Mouse (Mus musculus) A20 (cell line): ENCODE data around the gene Ugt1a1.
A peak's percentile ranks its signal among the peaks of the same experiment; 100 is the strongest.
"Not testable (repeated sequence)": the region's sequence is repeated elsewhere in the genome, so short reads cannot be mapped to it uniquely, and the experiment has no call there.

Source experiments
- DNase-seq: peaks from one replicate; pipeline ENCODE4 v3.0.0-alpha.2; 2011; ENCODE audit warnings: low read depth, low spot score

The Ugt1a1 gene

DNA sequence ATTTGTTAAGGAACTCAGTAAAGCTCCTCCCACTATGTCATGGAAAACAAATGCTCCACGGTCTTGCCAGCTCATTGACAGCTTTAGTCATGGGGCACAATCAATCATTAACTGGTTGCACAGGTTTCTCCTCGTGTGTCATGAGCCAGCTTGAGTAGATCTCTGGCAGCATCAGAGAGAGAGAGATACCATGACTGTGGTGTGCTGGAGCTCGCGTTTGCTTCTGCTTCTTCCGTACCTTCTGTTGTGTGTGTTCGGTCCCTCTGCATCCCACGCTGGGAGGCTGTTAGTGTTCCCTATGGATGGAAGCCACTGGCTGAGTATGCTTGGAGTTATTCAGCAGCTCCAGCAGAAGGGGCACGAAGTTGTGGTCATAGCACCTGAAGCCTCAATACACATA is at the start of gene Ugt1a1:
Gene Ugt1a1 (plus strand): TSS at position 148 of the 400 bp plus-strand sequence.
- peak; percentile 13 for DNase-seq

DNA sequence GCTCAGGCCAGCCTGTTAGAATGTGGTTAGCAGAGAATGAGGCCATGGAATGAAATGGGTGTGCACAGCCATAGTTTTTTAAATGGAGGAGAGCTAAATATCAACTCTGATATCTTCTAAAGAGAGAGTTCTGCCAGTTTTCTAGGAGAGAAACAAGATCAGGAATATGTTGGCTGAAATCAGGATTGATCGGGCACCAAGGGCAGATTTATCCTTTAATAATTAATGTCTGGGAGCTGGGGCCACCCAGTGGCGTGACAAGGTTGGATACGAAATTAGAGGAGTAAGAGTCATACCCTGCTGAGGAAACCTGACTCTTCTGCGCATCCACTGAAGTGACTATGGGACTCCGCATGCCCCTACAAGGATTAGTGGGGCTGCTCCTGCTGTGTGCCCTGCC is 46.0 kb upstream of the Ugt1a1 start, which contains the start of gene Ugt1a5:
Gene Ugt1a5 (plus strand): TSS at position 302 of the 400 bp plus-strand sequence.
- DNase-seq: no peak

DNA sequence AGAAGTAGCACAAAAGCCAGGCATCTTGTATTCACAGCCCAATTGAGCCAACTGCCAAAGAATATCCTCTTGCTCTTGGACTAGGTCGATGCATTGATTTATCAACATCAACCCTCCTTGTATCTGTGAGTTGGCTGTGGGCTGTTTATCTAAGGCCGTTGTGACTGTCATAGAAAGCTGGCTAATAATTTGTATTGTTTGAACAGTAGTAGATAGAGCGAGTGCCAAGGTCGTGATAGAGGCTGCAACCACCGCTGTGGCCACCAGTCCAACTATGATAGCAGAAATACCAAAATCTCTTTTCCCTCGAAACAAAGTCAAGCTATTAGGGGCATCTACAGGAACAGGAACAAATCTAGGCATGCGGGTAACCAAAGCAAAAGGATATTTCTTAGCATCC is 39.6 kb upstream of the Ugt1a1 start:
- not testable (repeated sequence) for DNase-seq

DNA sequence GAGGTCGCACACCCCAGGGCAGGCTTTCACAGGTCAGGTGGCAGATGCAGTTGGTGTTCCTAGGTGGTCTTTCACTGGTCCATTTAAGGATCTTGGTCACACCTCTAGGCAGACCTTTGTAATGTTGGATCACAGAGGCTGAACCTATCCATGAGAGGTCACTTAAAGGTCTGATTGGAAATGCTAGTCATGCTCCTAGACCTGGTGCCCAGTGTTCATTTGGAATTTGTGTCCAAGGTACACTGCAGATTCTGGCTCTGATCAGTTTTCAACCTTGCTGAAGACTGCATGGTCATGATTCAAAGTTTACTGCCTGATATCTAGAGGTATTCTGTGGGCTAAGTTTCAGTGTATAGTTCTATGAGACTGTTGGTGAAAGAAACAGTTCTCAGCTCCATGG is 32.1 kb upstream of the Ugt1a1 start:
- no peak for DNase-seq

DNA sequence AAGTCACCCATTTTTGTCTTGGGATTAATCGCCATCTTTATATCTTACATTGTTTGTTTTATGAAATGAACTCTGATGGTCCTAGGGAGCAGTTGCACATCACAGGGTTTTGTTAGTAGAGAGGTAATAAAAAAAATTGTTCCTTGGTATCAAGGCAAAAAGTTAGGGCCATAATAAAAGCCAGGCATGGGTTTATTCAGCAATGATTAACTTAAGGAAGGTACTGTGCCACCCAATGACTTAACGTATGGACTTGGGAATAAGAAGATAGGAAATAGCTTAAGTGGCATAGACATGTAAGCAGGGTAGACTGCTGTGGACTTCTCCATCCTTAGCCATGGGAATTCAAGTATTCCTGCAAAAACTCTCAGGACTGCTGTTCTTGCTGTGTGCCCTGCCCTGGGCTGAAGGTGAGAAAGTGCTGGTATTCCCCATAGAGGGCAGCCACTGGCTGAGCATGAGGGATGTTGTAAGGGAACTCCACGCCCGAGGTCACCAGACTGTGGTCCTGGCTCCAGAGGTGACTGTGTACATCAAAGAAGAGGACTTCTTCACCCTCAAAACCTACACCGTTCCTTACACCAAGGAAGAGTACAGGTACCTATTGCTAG is 25.3 kb upstream of the Ugt1a1 start:
- no peak for DNase-seq

DNA sequence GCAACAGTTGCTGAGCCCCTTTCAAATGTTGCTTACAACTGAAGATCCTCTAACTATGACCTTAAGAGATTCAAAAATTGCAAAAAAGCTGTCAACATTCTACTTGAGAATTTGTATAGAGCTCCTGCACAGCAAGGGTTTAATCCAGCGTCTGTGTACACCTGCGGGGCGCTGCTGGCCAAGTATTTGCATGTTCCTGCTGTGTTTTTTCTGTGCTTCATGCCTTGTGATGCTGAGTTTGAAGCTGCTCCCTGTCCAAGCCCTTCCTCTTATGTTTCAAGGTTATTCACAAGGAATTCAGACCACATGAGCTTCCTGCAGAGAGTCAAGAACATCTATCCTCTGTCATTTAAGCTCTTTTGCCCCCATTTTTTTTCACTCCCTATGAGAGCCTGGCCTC is 19.6 kb upstream of the Ugt1a1 start:
- no peak for DNase-seq

DNA sequence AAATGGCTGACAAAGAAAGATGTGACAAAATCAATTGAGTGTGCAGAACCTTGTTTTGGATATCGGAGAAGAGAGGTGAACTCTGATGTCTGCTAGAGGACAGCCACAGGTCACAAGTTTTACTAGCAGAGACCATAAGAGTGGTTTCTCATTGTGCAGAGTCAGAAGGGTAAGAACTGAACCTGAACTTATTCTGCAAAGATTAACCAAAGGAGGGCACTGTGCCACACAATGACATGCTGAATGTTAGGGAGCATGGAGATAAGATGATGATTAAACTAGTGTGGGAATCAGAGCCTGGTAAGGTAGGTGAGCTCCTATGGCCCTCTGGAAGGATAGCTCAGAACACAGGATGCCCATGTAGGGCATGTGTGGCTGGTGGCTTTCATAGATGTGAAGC is 16.1 kb upstream of the Ugt1a1 start:
- no peak for DNase-seq

DNA sequence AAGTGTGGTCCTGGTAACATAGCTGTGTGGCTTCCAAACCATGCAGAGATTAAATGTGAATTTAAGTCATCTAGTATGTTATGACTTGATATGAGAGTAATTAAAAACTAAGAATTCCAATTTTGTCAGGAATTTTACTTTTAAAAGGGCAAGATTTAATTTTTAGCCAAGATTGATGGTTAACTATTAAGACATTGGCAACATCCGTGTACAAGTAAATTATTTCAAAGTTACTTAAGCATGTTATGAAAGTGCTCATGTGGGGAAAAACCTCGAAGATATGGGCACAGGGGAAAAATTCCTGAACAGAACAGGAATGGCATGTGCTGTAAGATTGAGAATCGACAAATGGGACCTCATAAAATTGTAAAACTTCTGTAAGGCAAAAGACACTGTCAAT is 14.3 kb upstream of the Ugt1a1 start:
- DNase-seq: no peak

DNA sequence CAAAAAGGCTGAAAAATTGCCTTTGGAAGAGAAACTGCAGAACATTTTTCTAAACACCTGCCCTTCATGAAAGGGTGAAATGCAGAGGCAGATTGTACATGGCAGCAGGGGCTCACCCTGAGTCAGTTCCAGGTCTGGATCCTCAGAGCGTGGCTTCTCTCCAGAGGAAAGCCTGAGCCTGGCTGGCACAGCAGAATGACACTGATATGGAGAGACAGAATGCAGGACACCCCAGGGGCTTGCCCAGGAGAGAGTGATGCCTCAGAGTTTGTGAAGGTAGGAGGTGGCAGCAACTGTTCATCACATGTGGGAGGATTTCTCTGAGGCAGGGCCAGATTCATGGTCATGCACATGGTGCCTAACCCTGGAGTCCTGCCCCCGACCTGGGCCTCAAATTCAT is 11.8 kb upstream of the Ugt1a1 start:
- DNase-seq: no peak

DNA sequence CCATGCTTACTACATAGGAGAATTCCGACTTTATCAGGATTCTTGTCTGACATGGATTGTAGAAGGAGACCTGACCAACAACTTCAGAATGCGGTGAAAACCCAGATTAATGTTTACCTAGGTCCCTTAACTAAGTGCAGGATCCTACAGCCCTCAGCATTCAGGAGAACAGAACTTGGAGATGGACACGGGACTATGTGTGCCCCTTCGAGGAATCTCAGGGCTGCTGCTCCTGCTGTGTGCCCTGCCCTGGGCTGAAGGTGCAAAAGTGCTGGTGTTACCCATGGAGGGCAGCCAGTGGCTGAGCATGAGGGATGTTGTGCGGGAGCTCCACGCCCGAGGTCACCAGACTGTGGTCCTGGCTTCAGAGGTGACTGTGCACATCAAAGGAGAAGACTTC is 11.3 kb upstream of the Ugt1a1 start, which contains the start of gene Ugt1a2:
Gene Ugt1a2 (plus strand): TSS at position 146 of the 400 bp plus-strand sequence.
- no peak for DNase-seq

DNA sequence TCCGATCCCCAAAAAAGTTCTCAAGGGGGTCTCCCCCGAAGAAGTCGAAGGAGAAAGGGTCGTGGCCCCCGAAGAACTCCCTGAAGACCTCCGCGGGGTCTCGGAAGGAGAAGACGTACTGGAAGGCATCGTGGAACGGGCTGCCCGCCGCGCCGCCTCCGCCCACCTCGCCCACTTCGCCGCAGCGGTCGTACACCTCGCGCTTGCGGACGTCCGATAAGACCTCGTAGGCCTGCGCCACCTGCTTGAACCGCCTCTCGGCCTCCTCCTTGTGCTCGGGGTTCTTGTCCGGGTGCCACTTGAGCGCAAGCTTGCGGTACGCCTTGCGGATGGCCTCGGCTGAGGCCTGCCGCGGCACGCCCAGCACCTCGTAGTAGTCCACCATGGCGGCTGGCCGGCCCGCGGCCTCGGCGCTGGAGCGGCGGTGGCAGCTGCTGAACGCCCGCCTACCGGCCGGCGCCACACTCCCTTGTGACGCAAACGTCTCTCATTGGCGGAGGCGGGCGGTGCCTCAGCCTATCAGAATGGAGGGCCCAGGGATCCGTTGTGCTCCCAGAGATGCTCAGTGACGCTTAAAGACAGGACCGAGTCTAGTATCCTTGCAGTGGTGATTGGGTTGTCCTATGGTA is 6.4 kb upstream of the Ugt1a1 start, which contains the start of gene Dnajb3:
Gene Dnajb3 (minus strand): TSS at position 489 of the 629 bp plus-strand sequence.
- DNase-seq: no peak

DNA sequence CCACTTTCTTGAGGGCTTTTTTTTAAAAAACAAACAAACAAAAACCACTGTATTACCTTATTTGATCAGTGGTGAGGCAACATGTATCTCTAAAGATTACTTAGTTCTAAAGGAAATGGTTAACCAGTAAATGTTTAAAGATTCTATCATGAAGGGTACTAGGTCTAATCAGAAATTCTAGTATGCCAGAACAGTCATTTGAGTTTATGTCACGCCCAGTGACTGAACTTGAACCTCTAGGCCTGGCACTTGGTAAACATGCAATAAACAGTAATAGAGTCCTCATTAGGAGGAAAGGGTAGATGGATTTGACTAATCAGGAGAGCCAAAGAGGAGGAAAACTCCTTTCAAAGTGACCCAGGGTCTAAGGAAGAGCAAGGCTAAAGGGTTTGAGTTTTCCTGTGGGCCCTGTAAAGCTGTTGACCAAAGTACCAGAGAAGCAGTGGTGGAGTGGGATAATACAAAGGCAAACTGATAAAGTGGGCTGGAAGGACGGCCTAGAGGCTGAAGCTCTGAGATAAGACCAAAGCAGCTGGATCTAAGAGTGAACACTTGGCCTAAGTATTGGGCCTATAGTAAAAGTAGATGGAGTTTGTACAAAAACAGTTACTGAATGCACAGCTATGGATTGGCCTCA is 4.8 kb upstream of the Ugt1a1 start:
- no peak for DNase-seq

DNA sequence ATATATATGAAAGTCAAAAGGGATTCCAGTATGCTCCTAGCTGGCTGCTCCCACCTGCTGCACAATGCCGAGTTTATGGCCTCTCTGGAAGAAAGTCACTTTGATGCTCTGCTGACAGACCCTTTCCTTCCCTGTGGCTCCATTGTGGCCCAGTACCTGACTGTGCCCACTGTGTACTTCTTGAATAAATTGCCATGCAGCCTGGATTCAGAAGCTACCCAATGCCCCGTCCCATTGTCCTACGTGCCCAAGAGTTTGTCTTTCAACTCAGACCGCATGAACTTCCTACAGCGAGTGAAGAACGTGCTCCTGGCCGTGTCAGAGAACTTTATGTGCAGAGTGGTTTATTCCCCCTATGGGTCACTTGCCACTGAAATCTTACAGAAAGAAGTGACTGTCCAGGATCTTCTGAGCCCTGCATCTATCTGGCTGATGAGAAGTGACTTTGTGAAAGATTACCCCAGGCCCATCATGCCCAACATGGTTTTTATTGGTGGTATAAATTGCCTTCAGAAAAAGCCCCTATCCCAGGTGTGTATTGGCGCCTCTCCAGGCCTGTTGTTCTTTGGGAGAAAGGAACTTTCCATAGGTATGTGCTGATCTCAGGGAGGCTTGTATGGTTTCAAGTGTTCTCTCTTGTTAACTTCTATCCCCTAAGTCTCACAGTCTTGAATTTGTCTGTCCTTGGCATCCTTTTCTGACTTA is 734 bp downstream of the Ugt1a1 start:
- peak; percentile 16 for DNase-seq

DNA sequence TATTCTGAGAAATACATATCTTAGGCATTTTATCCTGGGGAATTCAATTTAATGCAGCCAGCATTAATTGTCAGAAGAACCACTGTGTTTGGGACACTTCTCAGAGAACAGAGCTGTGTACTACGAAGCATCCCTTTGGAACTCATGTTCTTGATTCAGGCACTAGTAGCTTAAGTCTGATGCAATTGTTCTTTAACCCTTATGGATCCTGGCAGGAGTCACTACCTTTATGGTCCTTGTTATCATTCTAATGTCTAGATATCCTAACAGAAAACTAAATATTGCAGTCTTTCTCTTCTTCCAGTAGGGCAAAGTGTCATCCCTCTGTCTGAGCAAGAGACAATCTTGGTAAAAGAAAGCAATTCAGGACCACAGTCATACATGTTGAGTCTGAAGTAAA is 1.3 kb downstream of the Ugt1a1 start:
- no peak for DNase-seq

DNA sequence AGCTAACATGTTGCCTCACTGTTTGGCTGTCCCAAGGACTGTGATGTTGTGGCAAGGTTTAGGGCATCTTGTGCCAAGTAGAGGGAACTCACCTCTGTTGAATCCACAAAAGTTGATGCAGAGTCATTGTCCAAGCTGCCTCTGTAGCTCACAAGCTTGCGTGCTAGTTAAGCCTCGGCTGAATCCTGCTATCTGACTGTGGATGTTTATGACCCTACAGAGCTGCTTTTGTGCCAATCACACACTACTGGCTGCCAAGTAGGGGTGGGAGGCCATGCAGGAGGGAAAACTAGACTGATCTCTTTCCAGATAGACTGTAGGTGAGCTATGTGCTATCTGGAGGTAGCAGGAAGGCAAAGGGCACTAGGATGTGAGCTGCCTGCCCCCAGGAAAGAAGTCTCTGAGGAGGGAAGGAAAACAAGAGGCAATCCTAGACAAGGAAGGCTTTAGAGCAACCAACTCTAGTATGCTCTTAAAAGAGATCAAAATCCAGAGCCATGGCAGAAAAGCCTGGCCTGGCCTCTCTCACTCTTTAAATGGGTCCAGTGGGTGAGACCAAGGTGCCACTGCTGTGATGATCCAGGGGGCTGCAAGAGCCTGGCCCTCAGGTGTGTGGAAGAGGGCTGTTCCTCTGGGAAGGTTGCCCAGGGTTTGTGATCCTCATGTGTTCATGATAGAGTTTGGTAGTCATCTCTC is 2.2 kb downstream of the Ugt1a1 start:
- DNase-seq: peak; percentile 9

DNA sequence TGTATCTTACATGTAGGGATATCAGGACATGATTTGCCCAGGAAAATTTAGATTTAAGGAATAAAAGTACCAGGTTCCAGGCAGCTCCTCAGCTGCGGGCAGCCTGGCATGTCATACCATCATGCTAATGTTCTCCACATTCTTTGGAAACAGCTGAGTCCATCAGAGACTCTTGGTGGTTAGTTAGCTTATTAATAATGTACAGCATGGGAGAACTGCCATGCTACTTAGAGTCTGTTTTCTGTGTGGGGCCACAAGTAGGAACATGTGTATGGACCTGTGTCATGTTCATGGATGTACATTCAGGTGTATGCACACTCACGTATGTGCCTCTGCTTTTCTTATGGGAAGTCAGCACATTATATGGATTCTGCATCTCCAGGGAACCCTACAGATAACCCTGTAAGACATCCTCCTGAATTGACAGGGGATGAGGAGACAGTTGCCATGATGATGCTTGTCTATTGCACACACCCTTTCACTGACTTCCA is 2.7 kb downstream of the Ugt1a1 start:
- DNase-seq: peak; percentile 18

DNA sequence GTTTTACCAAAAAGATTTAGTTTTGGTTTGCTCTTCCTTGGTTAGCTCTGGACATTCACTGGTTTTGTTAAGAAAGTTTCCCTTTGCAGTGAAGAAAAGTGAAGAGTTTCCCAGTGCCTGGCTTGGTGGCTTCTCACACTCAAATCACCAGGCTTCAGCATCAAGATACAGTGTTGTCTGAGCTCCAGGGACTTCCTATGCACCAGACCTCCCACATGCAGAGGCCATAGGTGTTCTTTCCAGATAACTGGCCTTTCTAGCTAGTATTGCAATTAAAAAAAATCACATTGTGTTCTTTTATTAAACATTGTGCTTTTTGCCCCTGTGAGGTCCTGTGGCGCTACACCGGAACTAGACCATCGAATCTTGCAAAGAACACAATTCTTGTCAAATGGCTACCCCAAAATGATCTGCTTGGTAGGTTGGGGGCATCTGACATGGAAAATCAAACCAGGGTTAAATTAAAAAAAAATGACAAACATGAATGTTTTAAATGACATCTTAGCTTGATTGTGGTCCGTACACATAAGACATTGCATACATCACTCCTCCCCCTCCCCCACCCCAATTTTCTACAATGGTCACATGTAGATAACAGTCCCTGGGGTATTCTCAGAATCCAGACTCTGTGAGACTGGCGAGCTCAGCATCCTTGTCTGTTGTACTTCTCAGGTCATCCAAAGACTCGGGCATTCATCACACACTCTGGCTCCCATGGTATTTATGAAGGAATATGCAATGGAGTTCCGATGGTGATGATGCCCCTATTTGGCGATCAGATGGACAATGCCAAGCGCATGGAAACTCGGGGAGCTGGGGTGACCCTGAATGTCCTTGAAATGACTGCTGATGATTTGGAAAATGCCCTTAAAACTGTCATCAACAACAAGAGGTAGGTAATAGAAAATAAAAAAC is 4.0 kb downstream of the Ugt1a1 start:
- peak; percentile 5 for DNase-seq

DNA sequence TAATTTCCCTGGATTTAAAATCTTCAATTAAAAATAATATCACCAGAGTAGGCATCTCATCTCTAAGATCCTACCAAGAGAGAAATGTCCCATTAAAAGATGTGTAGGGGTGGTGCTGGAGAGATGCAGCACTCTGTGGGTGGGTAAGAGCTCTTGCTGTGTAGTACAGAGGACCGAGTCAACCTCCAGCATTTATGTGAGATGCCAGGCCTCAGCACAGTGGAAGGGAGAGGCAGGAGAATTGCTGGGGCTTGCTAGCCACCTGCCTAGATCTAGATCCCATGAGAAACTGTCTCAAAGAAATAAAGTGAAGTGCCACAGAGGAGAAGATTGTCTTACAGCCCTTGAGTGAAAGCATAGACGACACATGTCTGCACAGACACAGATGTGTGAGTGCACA is 4.8 kb downstream of the Ugt1a1 start:
- no peak for DNase-seq

DNA sequence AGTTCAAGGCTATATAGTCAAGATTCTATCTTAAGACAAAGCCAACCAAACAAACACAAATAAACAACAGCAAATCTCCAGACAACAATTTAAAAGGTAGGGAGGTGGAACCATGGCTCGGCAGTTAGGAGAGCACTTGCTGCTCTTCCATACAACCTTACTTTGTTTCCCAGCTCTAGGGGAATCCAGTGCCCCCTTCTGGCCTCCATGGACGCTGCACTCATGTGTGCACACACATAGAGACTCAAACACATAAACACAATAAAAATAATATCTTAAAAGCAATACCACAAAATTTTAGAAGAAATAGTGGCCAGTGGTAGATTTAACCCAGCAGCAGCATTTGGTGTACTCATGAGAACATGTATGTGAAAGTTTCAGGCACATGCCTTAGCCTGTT is 5.4 kb downstream of the Ugt1a1 start:
- no peak for DNase-seq

DNA sequence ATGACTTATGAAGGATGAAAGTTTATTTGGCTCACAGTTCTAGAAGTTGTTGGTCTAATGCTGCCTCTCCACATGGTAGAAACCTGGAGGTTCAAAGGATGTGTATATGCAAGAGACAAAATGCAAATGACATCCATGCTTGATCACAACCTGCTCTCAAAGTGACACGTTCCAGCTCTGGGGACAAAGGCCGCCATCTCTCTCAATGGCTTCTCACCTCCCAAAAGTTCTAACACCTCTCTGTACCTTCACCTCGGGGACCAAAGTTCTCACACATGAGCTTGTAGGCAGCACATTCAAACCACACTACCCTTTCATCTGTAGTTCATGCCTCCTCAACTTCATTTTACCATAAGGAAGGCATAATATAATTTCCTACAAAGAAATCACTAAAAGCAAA is 5.8 kb downstream of the Ugt1a1 start:
- DNase-seq: no peak
